Mouse (Mus musculus) cerebellum, adult 18-20 months (tissue): ENCODE results near the gene Ptx4.
"Not testable (repeated sequence)": the region's sequence is repeated elsewhere in the genome, so short reads cannot be mapped to it uniquely, and the experiment has no call there.

Experiments
- DNase-seq, 2 experiments: peaks; one replicate each; pipeline ENCODE4 v3.0.0; 2021

Gene Ptx4

GRCm38 (mm10) chr17:25115664-25116432, 4.7 kb upstream of the Ptx4 start, which contains the start of gene Telo2:
Gene Telo2 (minus strand): TSS chr17:25115967.
- DNase-seq = peak; percentile 94 to 95

DNA sequence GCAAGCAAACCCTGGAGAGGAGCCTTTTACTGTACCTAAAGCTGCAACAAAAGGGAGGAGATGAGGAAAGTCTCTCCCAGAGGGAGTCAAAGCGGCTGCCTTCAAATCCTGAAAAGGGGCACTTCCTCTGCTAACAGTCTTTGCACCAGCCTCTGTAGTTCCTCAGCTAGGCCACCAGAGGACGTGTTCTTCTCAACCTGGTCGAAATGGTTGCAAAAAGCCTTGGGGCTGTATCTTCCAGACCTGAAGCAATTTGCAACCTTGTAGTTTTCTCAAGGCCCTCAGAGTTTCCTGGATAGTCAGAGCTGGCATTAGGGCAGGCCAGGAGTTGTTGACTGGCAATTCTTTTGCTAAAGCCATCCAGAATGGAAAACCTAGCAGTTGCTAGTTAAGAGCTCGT, 3.3 kb upstream of the Ptx4 start:
- DNase-seq = no peak

DNA sequence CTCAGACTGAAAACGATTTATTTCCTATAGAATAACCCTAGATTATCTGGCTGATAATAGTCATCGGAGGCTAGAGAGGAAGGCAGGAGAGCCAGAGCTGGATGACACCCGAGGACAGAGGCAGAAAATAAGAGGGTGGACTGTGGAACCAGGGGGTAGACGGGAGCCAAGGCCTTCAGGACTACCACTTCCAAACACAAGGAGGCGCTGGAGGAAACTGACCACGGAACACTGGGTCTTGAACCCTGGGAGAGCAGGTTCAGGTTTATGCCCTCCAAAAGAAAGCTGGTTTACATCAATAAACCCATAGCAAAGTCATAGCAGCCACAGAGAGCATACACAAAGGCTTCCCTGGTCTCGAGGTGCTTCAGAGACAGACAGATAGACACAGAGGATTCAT, 3.4 kb downstream of the Ptx4 start:
- no peak for DNase-seq

DNA sequence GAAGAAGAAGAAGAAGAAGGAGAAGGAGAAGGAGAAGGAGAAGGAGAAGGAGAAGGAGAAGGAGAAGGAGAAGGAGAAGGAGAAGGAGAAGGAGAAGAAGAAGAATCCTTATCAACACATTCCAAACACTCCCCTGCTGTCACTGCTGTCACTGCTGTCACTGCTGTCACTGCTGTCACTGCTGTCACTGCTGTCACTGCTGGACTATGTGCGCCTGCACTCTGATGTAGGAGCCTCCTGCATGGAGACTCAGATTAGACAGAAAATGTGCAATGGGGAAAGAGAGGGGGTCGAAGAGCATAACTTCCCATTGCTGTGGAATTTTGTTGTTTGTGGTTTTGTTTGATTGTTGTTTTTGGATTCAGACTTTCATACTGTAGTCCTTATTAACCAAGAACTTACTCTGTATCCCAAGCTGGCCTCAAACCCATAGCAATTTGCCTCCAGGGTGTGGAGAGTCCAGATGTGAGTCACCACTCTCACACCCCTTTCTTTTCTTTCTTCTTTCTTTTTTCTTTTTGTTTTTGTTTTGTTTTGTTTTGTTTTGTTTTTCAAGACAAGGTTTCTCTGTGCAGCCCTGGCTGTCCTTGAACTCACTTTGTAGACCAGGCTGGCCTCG, 5.0 kb downstream of the Ptx4 start:
- not testable (repeated sequence) for DNase-seq

DNA sequence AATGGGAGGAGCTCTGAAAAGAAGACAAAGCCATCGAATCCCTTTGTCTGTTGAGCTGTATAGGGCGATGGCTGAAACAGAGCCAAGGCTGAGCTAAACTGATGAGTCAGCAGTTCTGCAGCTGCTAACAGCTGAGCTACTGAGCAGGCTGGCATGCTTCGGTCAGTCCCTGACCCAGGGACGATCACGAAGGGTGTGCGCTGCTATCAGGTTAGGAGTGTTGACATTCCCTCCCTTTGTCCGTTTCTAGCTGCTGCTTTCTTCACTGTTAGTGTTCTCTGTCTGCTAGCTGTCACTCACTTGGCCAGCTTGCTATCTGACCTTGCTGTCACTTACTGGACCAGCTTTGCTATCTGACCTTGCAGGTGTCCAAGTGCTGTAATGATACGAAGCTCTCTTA, 6.5 kb downstream of the Ptx4 start:
- no peak for DNase-seq

GRCm38 (mm10) chr17:25127681-25128080, 7.1 kb downstream of the Ptx4 start:
- no peak for DNase-seq

- no peak for DNase-seq
These were observed 9.5 kb downstream of the Ptx4 start for GRCm38 (mm10) chr17:25130060-25130459.

DNA sequence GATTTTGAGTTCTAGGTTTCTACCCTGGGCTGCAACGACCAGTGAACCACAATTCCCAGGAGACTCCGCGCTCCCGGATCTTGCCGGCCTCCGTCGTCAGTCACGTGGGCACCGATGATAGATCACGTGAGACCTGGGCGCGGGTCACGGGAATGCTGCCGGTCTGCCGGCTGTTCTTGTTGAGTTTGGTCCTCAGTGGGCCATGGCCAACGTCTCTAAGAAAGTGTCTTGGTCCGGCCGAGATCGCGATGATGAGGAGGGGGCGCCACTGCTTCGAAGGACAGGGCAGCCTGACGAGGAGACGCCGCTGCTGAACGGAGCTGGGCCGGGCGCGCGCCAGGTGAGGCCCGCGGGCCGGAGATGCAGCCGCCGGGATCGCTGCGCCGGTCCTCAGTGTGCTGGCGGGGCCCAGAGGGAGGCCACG, 12.7 kb downstream of the Ptx4 start, which contains the start of gene Clcn7:
Clcn7 (plus strand) TSS at position 117 of the 424 bp plus-strand sequence.
- DNase-seq = peak; percentile 95 to 97

DNA sequence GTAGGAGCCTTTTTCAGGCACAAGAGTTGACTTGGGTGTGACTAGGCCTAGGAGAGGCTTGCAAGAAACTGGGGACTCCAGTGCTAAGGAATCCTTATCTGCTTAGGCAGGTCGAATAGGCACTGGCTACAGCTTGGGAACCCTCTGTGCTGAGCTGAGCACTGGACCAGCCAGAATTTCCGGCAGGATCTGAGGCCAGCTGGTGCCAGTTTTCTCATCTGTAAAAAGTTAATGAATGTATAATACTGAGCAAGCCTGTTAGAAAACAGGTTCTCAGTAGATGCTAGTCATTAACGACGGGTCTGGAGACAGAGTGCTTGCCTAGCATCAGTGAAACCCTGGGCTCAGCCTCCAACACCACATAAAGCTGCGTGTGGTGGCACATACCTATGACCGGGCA, 15.1 kb downstream of the Ptx4 start:
- DNase-seq = no peak

- no peak for DNase-seq
These were observed 18.2 kb downstream of the Ptx4 start for GRCm38 (mm10) chr17:25138803-25139202.

GRCm38 (mm10) chr17:25139960-25140359, 19.4 kb downstream of the Ptx4 start:
- no peak for DNase-seq

DNA sequence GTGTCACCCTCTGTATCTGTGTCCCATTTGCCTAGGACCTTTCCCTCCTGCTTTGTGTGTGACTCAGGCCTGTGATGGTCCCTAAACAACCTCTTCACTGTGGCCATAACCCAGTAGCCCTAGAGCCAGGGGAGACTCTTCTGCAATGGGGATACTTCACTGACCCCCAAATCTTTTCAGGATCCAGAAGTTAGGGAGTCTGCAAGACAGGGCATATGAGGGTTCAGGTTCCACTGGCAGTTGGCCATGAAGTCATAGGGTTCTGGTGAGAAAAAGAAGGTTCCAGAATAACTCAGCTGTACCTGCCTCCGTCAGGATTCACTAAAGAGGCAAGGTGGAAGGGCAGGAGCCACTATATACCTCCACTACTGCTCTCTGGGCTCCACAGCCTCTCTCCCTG, 41.6 kb downstream of the Ptx4 start, which contains the start of gene Ccdc154:
Ccdc154 (plus strand) TSS at position 301 of the 400 bp plus-strand sequence.
- DNase-seq = no peak

DNA sequence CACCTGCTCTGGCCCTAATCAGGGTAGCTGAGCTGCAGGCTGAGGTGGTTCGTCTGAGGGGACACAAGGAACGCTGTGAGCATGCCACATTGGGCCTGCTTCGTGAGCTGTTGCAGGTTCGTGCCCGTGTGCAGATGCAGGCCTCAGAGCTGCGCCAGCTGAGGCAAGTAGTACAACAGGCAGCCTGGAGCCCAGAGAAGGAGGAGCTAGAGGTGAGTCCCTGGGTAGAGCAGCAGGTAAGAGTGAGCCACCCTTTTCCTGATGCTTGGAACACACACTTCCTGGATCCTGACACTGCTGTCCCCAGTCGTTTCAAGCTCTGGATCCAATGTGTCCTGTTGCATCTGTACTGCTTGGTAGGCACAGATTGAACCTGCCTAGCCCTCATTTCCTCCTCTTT, 42.8 kb downstream of the Ptx4 start:
- no peak for DNase-seq

- DNase-seq = no peak
These were observed 44.2 kb downstream of the Ptx4 start for GRCm38 (mm10) chr17:25164770-25165169.

- no peak for DNase-seq
These were observed 45.6 kb downstream of the Ptx4 start for GRCm38 (mm10) chr17:25165970-25166671.

DNA sequence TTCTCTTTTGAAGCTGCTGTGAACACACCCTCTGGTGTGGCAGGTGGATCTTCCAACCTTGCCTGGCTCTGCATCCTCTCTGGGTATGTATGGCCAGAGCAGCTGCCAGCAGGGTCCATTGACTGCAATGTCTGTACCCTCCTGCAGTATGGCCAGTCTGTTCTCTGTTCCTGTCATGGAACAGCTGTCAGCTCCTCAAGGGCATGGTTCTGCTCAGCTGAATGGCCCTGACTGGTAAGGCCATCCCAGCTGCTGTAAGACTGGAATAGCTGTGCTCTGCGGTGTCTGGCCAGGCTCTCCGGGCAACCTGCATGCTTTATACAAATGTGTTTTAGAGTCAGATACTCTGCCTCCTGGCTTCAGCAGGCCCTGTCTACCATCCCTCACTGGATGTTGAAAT, 49.1 kb downstream of the Ptx4 start:
- no peak for DNase-seq

DNA sequence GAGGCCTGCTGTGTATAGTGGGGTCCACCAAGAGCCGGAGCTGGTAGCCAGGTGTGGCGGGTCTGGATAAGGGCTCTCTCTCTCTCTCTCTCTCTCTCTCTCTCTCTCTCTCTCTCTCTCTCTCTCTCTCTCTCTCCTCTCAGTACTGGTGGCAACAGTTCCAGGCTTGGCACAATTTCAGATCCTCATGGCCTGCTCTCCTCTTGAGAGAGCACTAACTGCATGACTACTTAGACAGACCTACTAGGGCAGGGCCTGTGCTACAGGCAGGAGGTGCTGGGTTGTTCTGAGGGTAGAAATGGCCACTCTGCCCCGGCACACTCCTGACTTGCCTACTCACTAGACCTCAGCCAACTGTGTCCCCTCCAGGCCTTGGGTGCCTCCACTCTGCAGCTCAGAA, 52.0 kb downstream of the Ptx4 start:
- no peak for DNase-seq
